Mouse (Mus musculus) liver, embryonic 14.5 days (tissue): ENCODE results near the gene Inpp5f. TPM values are rescaled to one million over a fixed set of nuclear protein-coding genes. Genes with fewer than 3 reads are reported as not detected.

Experiments
- ATAC-seq: fragments of 200-750 bp; cut with Nextera tagmentation; 2 replicates; pipeline ENCODE4 v1.8.0; 2017; ENCODE audit warnings: moderate number of reproducible peaks, mild to moderate bottlenecking, moderate library complexity; ENCODE audit not compliant: insufficient read depth
- DNase-seq, 3 experiments: peaks; one replicate each; pipeline ENCODE4 v3.0.0-alpha.2; 2012 to 2013; ENCODE audit warnings: low read depth in 3 of 3, low spot score in 3 of 3
- H3K27ac ChIP-seq: fragments of 300-500 bp; sonication (generic); 2 replicates; pipeline ENCODE4 v1.5.1; 2014; ENCODE audit warnings: moderate library complexity, mild to moderate bottlenecking, control low read depth, inconsistent platforms
- H3K27me3 ChIP-seq: fragments of 300-500 bp; sonication (generic); 2 replicates; pipeline ENCODE4 v1.6.1; 2014; ENCODE audit warnings: mild to moderate bottlenecking, low read length, moderate library complexity; ENCODE audit not compliant: control insufficient read depth, insufficient read depth
- H3K36me3 ChIP-seq: fragments of 300-500 bp; sonication (generic); replicated peaks from 2 replicates; pipeline ENCODE4 v1.6.1; 2014; ENCODE audit warnings: low read depth; ENCODE audit not compliant: control insufficient read depth, insufficient read depth
- H3K4me1 ChIP-seq, 2 experiments: fragments of 200-500 bp in 1 of 2; fragments of 300-500 bp in 1 of 2; sonication (generic) in 1 of 2; replicated peaks; 2 replicates each; pipeline ENCODE4 v1.6.1; 2012 to 2014; ENCODE audit warnings: antibody characterized with exemption in 1 of 2, inconsistent platforms in 1 of 2, low read length in 1 of 2; ENCODE audit not compliant: control insufficient read depth in 2 of 2, insufficient read depth in 2 of 2
- H3K4me2 ChIP-seq: fragments of 300-500 bp; sonication (generic); 2 replicates; pipeline ENCODE4 v1.6.1; 2014; ENCODE audit warnings: low read depth, mild to moderate bottlenecking, control low read depth, moderate library complexity
- H3K4me3 ChIP-seq, 2 experiments: fragments of 200-500 bp in 1 of 2; fragments of 300-500 bp in 1 of 2; sonication (generic) in 1 of 2; 2 replicates each; pipeline ENCODE4 v1.5.1; 2012 to 2014; ENCODE audit warnings: low read depth in 2 of 2, low read length in 2 of 2, mild to moderate bottlenecking in 2 of 2, control low read depth in 1 of 2, inconsistent platforms in 1 of 2, moderate library complexity in 1 of 2; ENCODE audit not compliant: insufficient read depth in 1 of 2
- H3K9ac ChIP-seq: fragments of 300-500 bp; sonication (generic); replicated peaks from 2 replicates; pipeline ENCODE4 v1.6.1; 2014; ENCODE audit warnings: mild to moderate bottlenecking, control low read depth, moderate library complexity
- H3K9me3 ChIP-seq: fragments of 300-500 bp; sonication (generic); 2 replicates; pipeline ENCODE4 v1.6.1; 2016; ENCODE audit warnings: low read length, mixed read lengths; ENCODE audit not compliant: control insufficient read depth
- CTCF ChIP-seq: IDR thresholded peaks from 2 replicates; pipeline ENCODE4 v1.5.1; 2016; ENCODE audit warnings: antibody characterized with exemption, low read depth, control low read depth
- EP300 ChIP-seq: IDR thresholded peaks from 2 replicates; pipeline ENCODE4 v1.6.1; 2016; ENCODE audit warnings: antibody characterized with exemption, low read depth
- WGBS: fragments of 180-500 bp; shearing (Covaris S2); extraction: QIAGEN DNeasy Blood & Tissue Kit; methylation state at CpG from one replicate; pipeline ENCODE4 v1.1.7; 2014; ENCODE audit not compliant: insufficient replicate concordance; 5-methylcytosine and 5-hydroxymethylcytosine counted together
- polyA plus RNA-seq, 2 experiments: library from polyadenylated mRNA; depleted of rRNA in 1 of 2; stranded (reverse) in 1 of 2; unstranded in 1 of 2; fragments of >200 nt; fragmentation: Nextera tagmentation in 1 of 2; extraction: Ambion mirVana in 1 of 2; gene quantifications; 2 replicates each; pipeline versions ENCODE4 v1.2.1 to v1.2.3; 2012 to 2014

Inpp5f gene
- polyA plus RNA-seq, 2 experiments: 3.7 to 7.3 TPM

- H3K9ac ChIP-seq: no peak overlapping the region
- DNase-seq: no peak
- H3K4me2 ChIP-seq: no peak overlapping the region
- H3K4me1 ChIP-seq: no peaks in the 10 kb centered on the region
- no peak overlapping the region for H3K4me3 ChIP-seq
- ATAC-seq: no peak
- TF ChIP-seq EP300: no peak
- H3K27ac ChIP-seq: no peak overlapping the region
- H3K9me3 ChIP-seq: no peaks in the 10 kb centered on the region
- H3K27me3 ChIP-seq: no peaks in the 10 kb centered on the region
- H3K36me3 ChIP-seq: no peaks in the 10 kb centered on the region
- WGBS: 56% methylated on average over 5 of the region's 5 CpGs
These were observed 31.3 kb downstream of the Inpp5f start for GRCm38 (mm10) chr7:128642386-128642785.

- H3K9ac ChIP-seq: no peak overlapping the region
- no peaks in the 10 kb centered on the region for H3K27me3 ChIP-seq
- H3K9me3 ChIP-seq: no peaks in the 10 kb centered on the region
- 67% methylated on average over 1 of the region's 1 CpGs for WGBS
- H3K4me1 ChIP-seq: 0 out of 4 replicates have a peak, but pooled peaks cover 0 to 2% of the 10 kb centered on the region in 2 experiments
- TF ChIP-seq EP300 (no peak), CTCF (no peak)
- H3K4me3 ChIP-seq: no peak overlapping the region
- no peak overlapping the region for H3K4me2 ChIP-seq
- H3K36me3 ChIP-seq: no peaks in the 10 kb centered on the region
- H3K27ac ChIP-seq: no peak overlapping the region
- ATAC-seq (no peak), DNase-seq (no peak)
These were observed 45.8 kb downstream of the Inpp5f start for GRCm38 (mm10) chr7:128656970-128657369.

GRCm38 (mm10) chr7:128663906-128664305, 52.8 kb downstream of the Inpp5f start:
- Histone ChIP-seq H3K4me1 (peaks cover 3 to 21% of the 10 kb centered on the region in 2 experiments; a peak in 3 of 4 replicates), H3K4me2 (no peak overlapping the region), H3K9me3 (no peaks in the 10 kb centered on the region), H3K27me3 (no peaks in the 10 kb centered on the region), H3K4me3 (no peak overlapping the region), H3K36me3 (no peaks in the 10 kb centered on the region), H3K27ac (no peak overlapping the region), H3K9ac (no peak overlapping the region)
- WGBS: 80% methylated on average over 8 of the region's 8 CpGs
- DNase-seq (no peak), ATAC-seq (no peak)
- TF ChIP-seq EP300: no peak
- no peak for TF ChIP-seq CTCF

- H3K9ac ChIP-seq: no peak overlapping the region
- 41% methylated on average over 11 of the region's 11 CpGs for WGBS
- ATAC-seq (no peak), DNase-seq (peak in 1 of 3 experiments; percentile 33)
- no peak overlapping the region for H3K4me2 ChIP-seq
- H3K4me3 ChIP-seq: no peak overlapping the region
- peaks cover 3 to 21% of the 10 kb centered on the region in 2 experiments; a peak in 3 of 4 replicates for H3K4me1 ChIP-seq
- H3K9me3 ChIP-seq: no peaks in the 10 kb centered on the region
- no peak for TF ChIP-seq EP300
- TF ChIP-seq CTCF: no peak
- no peaks in the 10 kb centered on the region for H3K36me3 ChIP-seq
- H3K27me3 ChIP-seq: no peaks in the 10 kb centered on the region
- H3K27ac ChIP-seq: no peak overlapping the region
These were observed 53.8 kb downstream of the Inpp5f start for GRCm38 (mm10) chr7:128664861-128665377.

- DNase-seq (peak in 1 of 3 experiments; percentile 29), ATAC-seq (peak; percentile 42; the same call in 1 of the 2 replicates)
- Histone ChIP-seq H3K27ac (no peak overlapping the region; the same call in 1 of the 2 replicates), H3K4me3 (no peak overlapping the region), H3K9me3 (no peaks in the 10 kb centered on the region), H3K36me3 (no peaks in the 10 kb centered on the region), H3K27me3 (no peaks in the 10 kb centered on the region), H3K9ac (no peak overlapping the region), H3K4me1 (peaks cover 9 to 39% of the 10 kb centered on the region in 2 experiments), H3K4me2 (no peak overlapping the region; the same call in 1 of the 2 replicates)
- TF ChIP-seq EP300 (peak; percentile 62), CTCF (no peak)
- 49% methylated on average over 5 of the region's 5 CpGs for WGBS
These were observed 56.7 kb downstream of the Inpp5f start for GRCm38 (mm10) chr7:128667788-128668187.
